Mouse (Mus musculus) layer of hippocampus, adult 9-11 months (tissue): Measurements from ENCODE around the gene Camk1.

Source experiments
- DNase-seq: peaks from one replicate; pipeline ENCODE4 v3.0.0; 2022

Gene Camk1

DNA sequence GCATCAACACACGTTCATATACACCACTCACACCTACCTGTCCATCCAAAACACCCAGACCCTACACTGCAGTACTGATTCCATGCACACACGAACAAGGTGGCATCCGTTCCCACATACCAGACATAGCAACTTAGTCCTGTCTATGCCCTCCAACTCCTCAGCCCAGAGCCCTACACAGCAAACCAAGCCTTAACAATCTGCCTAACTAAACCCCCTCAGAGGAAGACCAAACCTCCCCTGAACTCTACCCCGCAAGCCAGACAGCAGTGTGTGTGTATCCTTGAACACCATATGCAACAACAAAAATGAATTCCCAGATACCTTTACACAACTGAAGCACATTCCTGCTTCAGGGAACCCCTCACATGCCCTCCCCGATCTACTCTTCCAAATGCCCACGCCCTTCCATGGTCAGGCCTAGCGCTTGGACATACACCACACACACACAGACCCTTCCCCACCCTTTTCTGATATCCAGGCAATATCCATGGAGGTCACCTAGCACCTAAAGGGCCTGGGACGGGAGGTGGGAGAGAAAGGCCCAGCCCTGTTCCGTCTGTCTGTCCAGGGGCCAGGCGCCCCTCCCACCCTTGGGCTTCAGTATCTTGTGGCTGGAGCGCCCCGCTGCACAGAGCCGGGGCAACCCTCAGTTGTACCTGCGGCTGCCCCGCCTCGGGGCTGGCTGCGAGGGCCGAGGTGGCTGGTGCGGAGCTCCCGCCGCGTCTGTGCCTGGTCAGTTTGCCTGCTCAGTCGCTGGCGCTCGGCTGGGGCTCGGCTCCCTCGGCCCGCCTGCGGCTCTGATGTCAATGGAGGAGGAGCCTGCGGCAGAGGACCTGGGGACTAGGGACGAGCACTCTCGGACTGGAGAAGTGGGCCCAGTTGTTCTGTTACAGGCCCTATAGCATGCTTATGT is at the start of gene Camk1:
Gene Camk1 (minus strand): TSS at position 808 of the 916 bp plus-strand sequence.
- DNase-seq = peak; percentile 81

DNA sequence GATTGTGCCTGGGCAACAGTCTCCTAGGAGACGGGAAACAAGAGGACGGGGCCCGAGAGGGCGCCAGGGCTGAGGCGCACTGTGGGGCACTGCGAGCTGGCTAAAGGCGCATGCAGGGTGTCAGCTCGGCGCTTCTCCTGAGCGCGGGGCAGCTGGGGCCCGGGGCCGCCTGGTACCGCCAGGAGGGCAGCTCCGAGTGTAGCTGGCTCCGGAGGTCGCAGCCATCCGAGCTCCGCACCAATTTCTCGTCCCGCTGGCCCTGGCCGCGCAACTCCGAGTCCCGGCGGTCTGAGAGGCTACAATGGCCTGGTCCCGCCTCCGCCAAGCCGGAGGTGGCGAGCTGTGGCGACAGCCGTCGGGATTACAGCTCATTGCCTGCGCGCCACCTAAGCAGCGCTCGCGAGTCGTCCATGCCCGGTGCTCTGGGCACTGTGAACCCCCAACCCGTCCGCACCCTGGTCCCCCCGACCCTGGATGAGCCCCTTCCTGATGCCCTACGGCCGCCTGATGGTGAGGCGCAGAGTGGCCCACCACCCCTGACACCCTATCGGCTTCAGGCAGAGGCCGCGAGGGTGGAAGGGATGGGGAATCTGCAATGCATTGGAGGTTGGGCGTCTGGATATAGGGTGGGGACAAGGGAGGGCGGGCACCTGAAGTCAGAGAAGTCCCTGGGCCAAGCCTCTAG is 48.7 kb upstream of the Camk1 start:
- DNase-seq = peak; percentile 48

DNA sequence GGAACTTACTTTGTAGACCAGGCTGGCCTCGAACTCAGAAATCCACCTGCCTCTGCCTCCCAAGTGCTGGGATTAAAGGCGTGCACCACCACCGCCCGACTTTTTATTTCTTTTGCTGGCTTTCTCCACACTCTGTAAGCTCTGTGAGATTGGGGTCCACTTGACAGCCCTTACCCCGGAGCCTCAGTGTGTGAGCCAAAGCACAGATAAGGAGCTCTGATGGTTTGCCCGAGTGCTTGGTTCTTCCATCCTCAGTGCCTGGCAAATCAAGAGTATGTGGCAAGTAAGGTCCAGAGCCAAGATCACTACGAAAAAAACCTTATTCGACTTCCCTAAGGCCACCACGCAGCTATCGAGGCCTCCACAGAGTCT is 48.2 kb upstream of the Camk1 start:
- no peak for DNase-seq

DNA sequence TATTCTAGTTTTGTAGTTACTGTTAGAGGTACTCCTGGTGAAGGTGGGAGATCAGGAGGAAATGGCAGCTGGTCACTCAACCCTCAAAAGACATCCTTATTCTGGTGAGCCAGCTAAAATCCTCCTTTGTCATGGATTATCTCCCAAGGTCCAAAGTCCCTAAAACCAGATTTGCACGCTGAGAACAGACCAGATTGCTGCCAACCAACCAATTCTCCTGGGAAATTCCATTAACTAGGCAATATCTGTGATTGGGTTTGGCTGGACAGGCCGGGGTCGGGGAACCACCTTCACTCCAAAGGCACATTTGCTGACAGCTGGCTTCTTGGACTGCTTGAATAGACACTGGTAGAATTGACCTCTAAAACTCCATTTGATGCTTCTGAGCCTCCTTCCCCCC is 46.9 kb upstream of the Camk1 start:
- no peak for DNase-seq

DNA sequence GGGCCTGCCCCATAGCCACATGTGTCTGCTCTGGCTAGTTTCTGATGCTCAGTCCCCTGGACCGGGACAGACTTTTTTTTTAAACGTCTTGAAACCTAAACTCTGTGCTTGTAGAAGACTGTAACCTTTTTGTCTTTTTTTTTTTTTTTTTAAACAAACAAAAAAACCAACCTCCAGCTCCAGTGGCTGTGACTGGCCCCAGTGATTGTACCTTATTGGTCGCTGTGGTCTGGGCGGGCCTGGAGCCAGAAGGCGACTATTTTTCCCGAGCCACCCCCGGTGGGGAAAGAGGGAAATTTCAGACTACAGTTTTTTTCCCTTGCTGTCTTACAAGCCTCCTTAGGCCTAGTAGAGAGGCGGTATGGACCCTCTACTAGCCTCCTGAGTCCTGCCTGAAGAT is 45.2 kb upstream of the Camk1 start, which contains the start of gene Ttll3:
Gene Ttll3 (plus strand): TSS at position 301 of the 400 bp plus-strand sequence.
- no peak for DNase-seq

DNA sequence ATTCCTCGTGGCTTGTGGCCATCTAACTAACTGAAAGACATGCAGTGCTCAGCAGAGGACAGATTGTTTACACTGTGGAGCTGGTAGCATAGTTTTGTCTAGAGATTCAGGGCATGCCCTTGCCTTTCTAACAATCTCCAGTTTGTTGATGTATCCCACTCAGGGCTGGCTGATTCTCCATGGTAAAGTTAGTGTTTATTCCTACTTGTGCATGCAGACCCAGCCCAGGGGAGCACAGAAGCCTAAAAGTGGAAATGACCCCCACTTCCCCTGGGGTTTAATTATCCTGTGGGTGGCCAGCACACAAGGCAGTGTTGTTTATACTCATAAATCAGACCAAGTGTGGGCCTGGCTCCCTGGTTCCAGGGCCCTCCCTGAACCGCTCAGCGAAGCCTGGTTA is 42.2 kb upstream of the Camk1 start:
- no peak for DNase-seq

DNA sequence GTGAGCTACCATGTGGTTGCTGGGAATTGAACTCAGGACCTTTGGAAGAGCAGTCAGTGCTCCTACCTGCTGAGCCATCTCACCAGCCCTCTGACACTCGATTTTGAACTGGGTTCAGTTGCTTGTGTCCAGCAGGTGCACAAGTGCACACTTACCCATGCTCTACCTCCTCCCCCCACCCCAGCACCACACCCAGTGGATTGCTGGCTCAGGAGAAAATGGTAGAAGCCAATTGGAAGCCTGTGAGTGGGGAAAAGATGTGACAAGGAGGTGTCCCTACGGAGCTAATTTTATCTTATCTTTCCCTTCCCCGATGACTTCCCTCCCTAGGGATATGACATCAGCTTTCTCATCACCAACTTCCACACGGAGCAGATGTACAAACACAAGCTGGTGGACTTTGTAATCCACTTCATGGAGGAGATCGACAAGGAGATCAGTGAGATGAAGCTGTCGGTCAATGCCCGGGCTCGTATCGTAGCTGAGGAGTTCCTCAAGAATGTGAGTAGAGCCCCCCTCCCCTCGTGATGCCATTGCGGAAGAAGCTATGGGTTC is 41.5 kb upstream of the Camk1 start:
- DNase-seq = no peak

DNA sequence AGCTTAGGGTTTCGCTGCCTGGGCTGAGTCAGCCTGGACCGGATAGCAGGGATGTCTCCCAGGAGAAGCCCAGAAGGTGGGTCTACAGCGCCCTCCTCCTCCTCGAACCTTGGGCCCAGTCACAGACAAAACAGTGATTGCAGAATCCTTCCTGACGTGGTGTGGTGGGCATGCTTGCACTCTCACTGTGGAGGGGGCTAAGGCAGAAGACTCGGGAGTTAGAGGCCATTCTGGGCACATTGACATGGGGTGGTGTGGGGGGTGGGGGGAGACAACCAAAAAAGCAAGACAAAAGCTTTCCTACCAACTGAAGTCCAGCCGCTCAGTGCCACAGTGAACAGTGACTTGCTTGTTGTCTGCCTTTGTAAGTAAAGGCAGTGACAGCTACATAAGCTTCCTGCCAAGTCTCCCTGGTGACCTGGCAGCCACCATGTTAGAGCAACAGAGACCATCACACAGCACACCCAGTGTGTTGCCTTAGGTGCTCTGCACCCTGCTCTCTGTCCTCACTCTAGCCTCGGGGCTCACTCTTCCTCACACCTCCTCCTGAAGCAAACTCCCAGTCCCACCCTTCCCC is 40.7 kb upstream of the Camk1 start:
- DNase-seq = peak; percentile 67

DNA sequence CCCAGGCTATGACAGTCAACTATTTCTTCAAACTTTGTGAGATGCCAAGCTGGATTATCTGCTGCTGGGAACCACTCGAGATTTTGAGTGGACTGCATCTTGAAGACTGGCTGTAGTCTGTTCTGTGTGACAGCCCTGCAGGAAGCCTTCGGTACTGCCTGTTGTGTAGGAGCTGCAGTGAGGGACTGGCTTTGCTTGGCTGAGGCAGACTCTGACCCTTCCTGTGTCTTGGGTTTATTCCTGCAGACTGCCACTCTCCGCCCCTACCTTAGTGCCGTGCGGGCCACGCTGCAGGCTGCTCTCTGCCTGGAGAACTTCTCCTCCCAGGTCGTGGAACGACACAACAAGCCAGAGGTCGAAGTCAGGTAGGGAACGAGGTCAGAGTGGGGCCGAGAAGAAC is 36.7 kb upstream of the Camk1 start:
- no peak for DNase-seq

DNA sequence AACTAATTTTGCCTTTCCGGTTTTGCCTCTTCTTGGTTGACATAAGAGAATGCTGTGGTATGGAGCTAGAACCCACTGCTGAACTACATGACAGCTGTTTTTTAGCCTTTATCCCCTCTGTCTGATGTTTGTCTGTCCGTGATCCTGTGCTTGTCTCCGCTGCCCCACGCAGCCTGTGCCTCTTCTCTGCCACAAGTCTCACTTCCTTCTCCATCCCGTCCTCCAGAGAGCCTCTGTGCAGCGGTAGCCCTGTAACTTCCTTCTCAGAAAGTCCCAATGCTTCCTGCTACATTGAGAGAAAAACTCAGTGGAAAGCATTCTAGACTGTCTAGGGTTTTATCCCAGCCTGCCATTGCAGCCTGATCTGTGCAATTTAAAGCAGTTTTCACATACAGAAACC is 35.5 kb upstream of the Camk1 start:
- no peak for DNase-seq

DNA sequence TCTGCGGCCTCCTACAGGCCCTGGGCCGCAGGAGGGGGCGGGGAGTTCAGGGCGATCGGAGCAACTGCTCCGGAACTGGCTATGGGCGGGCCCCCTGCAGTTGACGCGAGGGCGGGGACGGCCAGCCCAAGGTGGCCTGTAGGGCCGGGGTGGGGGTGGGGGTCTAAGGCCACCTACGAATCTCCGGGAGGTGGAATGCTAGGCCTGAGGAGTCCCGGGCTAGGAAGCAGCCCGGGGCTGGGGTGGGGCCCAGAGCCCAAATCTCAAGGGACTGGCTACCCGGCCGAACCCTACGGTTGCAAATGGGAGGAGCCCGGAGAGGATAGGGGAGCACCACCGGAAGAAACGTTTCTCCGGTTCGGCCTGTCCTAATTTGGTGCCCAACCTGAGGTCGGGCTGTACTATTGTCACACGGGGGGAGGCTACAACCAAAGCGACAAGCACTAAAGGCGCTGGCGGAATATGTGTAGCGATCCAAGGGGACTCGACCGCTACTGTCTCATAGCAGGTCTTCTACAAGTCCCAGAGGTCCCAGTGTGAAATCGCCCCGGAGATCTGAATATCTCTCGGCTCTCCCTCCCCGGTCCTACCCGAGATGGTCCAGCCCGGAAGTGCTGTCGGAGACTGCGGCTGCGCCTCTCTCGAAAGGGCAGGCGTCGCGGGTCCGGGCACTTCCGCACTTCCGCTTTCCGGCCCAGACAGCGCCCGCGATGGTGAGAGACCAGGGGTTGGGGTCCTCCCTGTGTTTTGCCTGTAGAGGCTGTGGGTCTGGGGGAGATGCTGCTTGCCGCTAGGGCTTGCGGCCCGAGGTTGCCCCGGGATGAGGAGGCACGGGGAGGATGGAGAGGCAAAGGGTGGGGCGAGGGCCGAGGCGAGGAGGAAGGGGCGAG is 34.0 kb upstream of the Camk1 start, which contains the start of the genes Tada3 and Arpc4:
Gene Tada3 (minus strand): TSS at position 388 of the 890 bp plus-strand sequence.
Gene Arpc4 (plus strand): TSS at position 620 of the 890 bp plus-strand sequence.
- DNase-seq = peak; percentile 92

DNA sequence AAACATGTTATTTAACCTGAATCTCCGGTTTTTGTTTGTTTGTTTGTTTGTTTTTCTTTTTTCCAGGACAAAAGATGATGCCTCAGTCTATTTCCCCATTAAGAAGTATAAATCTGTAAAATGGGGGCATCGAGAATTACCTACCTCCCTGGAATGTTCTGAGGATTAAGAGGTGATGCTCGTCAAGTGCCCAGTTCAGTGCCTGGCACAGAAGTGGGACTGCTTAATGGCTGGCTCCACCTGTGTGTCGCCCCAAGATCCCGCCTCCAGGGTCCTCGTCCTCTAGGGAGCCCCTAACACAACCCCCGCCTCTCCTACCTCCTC is 33.4 kb upstream of the Camk1 start:
- DNase-seq = no peak

DNA sequence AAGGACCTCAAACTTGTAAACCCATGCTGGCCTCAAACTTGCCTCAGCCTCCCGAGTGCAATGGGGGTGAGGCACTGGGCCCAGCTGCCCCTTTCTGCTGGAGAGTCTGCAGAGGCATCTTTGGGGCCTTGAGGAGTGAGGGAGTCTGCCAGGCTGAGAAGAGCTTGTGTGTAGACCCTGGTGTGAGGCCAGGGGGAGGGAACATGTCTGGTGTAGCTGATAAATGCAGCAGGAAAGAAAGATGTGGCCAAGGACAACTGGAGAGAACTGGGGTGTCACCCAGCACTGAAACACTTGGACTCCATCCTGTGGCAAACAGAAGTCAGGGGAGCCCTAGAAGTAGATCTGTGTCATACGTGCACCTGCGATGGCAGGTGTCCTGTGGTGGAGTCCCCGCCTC is 29.7 kb upstream of the Camk1 start:
- DNase-seq = no peak

DNA sequence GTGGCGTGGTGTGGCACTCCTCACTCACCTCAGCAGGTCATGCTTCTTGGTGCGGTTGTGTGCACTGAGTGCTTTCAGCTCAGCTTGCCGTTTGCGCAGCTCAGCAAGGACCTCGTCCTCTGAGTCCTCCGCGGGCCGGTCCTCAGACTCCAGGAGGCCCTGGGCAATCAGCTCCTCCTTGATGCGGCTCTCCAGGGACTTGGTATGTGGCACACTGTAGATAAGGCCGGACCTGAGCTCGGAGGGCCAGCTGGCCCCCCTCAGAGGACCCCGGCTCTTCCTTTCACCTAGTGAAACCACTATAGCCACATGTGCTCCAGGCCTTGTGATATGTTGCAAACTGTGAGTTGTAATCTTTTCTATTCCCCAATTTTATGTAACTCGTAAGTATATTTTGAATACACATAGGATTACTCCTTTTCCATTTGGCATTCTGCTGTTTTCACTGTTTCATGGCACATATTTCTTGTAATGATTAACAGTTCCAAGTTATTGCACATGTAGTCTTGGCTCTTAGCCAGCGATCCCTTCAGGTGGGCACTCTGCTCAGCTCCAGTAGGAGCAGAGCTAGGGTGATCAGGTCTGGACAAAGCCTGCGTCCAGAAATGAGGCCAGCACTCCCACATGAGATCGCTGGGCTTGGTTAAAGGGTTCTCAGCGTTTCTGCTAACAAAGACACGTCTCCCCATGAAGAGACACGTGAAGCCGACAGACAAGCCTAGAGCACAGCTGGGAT is 26.6 kb upstream of the Camk1 start:
- DNase-seq = no peak

DNA sequence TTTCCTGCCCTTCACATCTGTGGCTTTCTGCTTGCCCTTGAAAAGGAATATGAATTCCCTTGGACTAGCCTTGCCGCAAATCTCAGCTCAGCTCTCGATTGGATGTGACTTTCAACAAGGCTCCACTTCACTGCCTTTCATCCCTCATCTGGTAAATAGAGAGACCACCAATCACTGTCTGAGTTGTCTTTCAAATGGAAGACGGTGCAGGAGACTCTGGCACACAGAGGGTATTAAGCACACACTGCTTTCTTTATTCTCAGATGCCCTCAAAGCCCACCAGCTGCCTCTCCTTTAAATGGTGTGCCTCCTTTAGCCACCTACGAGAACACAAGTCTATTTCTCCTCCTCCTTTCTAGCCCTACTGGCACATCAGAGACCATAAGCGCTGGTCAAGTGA is 24.8 kb upstream of the Camk1 start:
- DNase-seq = no peak

DNA sequence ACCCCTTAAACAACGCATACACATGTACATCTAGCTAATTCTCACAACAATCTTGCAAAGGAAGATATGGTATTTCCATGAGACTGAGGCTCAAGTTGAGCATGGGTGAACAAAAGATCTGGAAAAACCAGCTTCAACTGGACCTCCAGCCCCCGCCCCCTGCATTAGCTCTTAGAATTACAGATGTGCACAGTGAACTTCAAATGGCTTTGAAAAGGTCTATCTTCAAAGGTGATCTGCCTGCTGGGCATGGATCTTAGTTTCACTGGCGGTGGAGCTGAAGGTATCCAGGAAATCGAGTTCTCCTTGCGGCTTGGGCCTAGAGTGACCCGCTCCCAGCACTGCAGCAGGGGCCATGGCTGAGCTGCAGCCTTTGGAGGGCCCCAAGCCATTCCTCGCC is 24.3 kb upstream of the Camk1 start:
- DNase-seq = no peak

DNA sequence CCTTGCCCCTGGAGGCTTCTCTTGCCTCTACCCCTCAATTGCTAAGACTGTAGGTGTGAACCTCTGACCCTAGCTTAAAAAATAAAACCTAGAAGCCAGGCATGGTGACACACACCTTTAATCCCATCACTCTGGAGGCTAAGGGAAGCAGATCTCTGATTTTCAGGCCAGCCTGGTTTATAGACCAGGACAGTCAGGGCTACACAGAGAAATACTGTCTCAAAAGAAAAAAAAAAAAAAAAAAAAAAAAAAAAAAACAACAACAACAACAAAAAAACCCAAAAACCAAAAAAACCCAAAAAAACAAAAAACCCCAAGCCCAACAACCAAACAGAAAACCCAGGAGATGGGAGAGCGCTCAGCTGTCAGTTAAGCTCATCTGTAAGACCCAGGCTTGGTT is 23.8 kb upstream of the Camk1 start:
- no peak for DNase-seq

DNA sequence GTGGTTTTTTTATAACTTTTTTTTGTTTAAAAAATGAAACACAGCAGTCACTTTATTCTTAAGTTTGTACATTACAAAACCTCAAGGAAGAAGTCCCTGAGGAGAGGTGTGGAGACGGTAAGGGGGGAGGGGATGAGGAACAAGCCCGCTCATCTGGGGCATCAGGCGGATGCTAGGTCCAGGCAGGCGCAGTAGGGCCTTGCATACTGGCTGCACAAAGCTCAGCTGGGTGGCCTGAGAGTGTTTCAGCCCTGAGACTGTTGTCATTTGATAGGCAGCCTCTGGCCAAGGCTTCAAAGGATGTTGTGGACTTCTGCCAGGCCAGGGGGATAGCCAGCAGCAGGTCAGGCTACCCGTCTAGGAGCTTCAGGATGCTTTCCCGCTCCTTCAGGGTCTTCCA is 22.9 kb upstream of the Camk1 start:
- DNase-seq = no peak

DNA sequence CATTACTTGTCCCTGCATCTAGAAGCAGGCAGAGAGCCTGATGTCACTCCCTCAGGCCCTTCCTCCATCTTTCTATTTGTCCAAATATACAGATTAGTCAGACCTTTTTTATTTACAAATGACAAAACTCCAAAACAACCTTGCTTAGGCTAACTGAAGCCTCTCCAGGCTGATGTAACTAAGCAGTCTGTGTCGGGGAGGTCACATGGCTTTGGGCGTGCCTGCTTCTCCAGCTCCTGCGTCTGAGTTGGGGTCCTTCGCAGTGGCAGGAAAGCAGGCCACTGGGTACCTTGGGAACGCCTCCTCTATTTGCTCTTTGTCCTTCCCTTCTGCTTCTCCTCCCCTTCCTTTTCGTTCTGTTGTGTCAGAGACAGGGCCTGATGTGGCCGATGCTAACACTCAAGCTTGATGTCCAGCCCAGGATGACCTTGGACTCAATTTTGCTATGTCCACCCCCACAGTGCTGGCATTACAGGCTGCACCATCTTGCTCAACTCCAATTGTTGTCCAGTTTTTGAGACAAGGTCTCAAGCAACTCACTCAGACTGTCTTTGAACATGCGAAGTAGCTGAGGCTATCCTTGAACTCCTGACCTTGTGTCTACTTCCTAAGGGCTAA is 20.8 kb upstream of the Camk1 start:
- no peak for DNase-seq

DNA sequence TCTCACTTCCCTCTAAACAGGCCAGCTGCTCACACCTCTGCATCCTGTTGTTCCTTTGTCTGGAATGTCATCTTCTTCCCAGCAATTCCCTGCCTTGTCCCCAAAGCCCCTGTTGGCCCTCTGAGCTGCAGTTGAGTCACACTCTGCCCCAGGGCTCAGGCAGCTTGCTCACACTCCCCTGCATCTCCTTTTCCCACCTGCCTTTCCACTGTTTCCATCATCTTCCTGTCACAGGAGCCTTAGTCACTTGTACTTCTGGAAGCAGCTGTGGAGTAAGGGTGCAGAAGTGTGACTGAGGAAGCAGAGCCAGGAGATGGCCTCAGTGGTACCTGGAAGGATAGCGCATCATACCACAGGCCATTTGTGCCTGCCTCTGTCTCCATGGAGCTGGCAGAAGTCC is 18.5 kb upstream of the Camk1 start:
- DNase-seq = no peak

DNA sequence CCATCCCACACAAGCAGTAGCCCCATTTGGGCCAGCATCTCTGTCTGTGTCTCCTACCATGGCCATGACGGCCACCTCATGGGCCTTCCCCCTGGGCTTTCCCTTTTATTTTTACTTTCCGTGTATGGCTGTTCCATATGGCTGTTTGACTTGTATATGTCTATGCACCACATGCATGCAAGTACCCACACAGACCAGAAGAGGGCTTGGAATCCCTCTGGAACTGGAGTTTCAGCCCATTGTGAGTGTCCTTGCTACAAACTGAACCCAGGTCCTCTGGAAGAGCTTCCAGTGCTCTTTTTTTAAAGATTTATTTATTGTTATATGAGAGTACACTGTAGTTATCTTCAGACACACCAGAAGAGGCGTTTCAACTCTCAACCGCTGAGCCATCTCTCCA is 17.7 kb upstream of the Camk1 start:
- no peak for DNase-seq
